Comparison of ENCODE assay signal across 17 mouse cellular contexts in genomic region chr5:106705162-106705561, GRCm38 (mm10). TPM values are rescaled to one million over a fixed set of nuclear protein-coding genes. Genes with fewer than 3 reads are reported as not detected.
DNase-seq lines count a peak whose midpoint lies in the region; ATAC-seq lines count a peak whose summit lies in the region.
"Had no signal": no experiment of that assay in that cellular context is flagged by ENCODE, and none has a peak within 500 bp of the region (broad histone marks: within the 10 kb centered on the region; RNA-seq: fewer than 3 reads in every experiment).

No protein-coding gene starts in this region.

- DNase-seq in heart, postnatal 36 days, result no peak
- peak; percentile 80 for DNase-seq in c-Kit-positive CD71-positive TER-119-negative erythroid progenitor cells, embryonic 14.5 days (ENCODE audit: low read depth)
- DNase-seq in liver, embryonic 11.5 days (ENCODE audit: low spot score), result no peak
- peak; percentile 22 to 23 for DNase-seq in spleen, postnatal 14 days (ENCODE audit: low spot score in 2 of 2)
- DNase-seq in urinary bladder, adult 2 months (ENCODE audit: low spot score), result no peak
- no peak for DNase-seq in cerebellum, adult 11 months
- no peak for DNase-seq in kidney, adult 9 months
- DNase-seq: cerebellum, adult 2 months; gastrocnemius, postnatal 36 days; kidney, adult 8-10 months; thymus, postnatal 25 days had no signal

- intact Hi-C loops in heart, postnatal 36 days (cut with DNase I), result no loop called here

- no peak overlapping the region for H3K9ac ChIP-seq in heart, embryonic 15.5 days
- H3K9ac ChIP-seq in liver, embryonic 11.5 days (ENCODE audit: low read depth, low read length), result no peak overlapping the region
- H3K9ac ChIP-seq: embryonic facial prominence, embryonic 12.5 days; hindbrain, embryonic 14.5 days; lung, embryonic 15.5 days had no signal

- peaks cover 15% of the 10 kb centered on the region for H3K4me1 ChIP-seq in heart, embryonic 15.5 days (replicated peaks)
- peaks cover 25% of the 10 kb centered on the region for H3K4me1 ChIP-seq in liver, embryonic 11.5 days (replicated peaks; ENCODE audit: control insufficient read depth, insufficient read depth, low read length)

- H3K27ac ChIP-seq in heart, embryonic 15.5 days, result peak overlapping the region; percentile 12; the same call in 1 of the 2 replicates
- H3K27ac ChIP-seq in liver, embryonic 11.5 days (ENCODE audit: low read depth, low read length), result peak overlapping the region; percentile 66
- H3K27ac ChIP-seq: embryonic facial prominence, embryonic 12.5 days; hindbrain, embryonic 14.5 days; lung, embryonic 15.5 days had no signal

- 23% methylated on average over 5 of the region's 5 CpGs for WGBS in heart, embryonic 15.5 days
- 38% methylated on average over 5 of the region's 5 CpGs for WGBS in liver, embryonic 11.5 days

- H3K27me3 ChIP-seq in heart, embryonic 15.5 days, result no peaks in the 10 kb centered on the region
- no peaks in the 10 kb centered on the region for H3K27me3 ChIP-seq in liver, embryonic 11.5 days (replicated peaks; ENCODE audit: control insufficient read depth, insufficient read depth, low read length)
- H3K27me3 ChIP-seq: embryonic facial prominence, embryonic 12.5 days; lung, embryonic 15.5 days had no signal

- no peak overlapping the region for H3K4me2 ChIP-seq in heart, embryonic 15.5 days
- peak overlapping the region; percentile 48 for H3K4me2 ChIP-seq in liver, embryonic 11.5 days
- H3K4me2 ChIP-seq: embryonic facial prominence, embryonic 12.5 days; hindbrain, embryonic 14.5 days; lung, embryonic 15.5 days; midbrain, embryonic 11.5 days had no signal

- peak; percentile 27; the same call in 1 of the 2 replicates for ATAC-seq in heart, embryonic 15.5 days (replicated peaks; ENCODE audit: insufficient number of reproducible peaks, insufficient read depth, low FRiP score, low read depth)
- peak; percentile 79 for ATAC-seq in liver, embryonic 11.5 days (replicated peaks; ENCODE audit: low FRiP score)
- ATAC-seq: forebrain, embryonic 16.5 days had no signal

- no peak overlapping the region for H3K4me3 ChIP-seq in heart, embryonic 15.5 days
- no peak overlapping the region for H3K4me3 ChIP-seq in liver, embryonic 11.5 days (ENCODE audit: low read depth, low read length)
- H3K4me3 ChIP-seq: embryonic facial prominence, embryonic 12.5 days; lung, embryonic 15.5 days had no signal

- no peaks in the 10 kb centered on the region for H3K9me3 ChIP-seq in heart, embryonic 15.5 days (replicated peaks)
- H3K9me3 ChIP-seq in liver, embryonic 11.5 days (ENCODE audit: control insufficient read depth, low read length), result no peaks in the 10 kb centered on the region
- H3K9me3 ChIP-seq: embryonic facial prominence, embryonic 12.5 days; lung, embryonic 15.5 days had no signal

- H3K36me3 ChIP-seq in heart, embryonic 15.5 days, result no peaks in the 10 kb centered on the region
- H3K36me3 ChIP-seq in liver, embryonic 11.5 days (ENCODE audit: control insufficient read depth, insufficient read depth, low read length), result no peaks in the 10 kb centered on the region
- H3K36me3 ChIP-seq: embryonic facial prominence, embryonic 12.5 days; lung, embryonic 15.5 days had no signal

RNA-seq across cellular contexts. Expression of gene Zfp644, which starts 8.1 kb away (rescaled TPM):
- 40.1 and 46.4 TPM in 2 replicates for polyA plus RNA-seq in heart, embryonic 15.5 days (2015; fragmentation: Nextera tagmentation; extraction: Ambion mirVana)
- 10 to 100 TPM; 53.8 to 59.8 TPM for total RNA-seq in heart, postnatal 36 days (2021)
- 36.6 and 44.4 TPM in 2 replicates for polyA plus RNA-seq in liver, embryonic 11.5 days (2014; fragmentation: Nextera tagmentation; extraction: Ambion mirVana)
- 31.7 and 32.3 TPM in 2 replicates for polyA plus RNA-seq in urinary bladder, adult 2 months (2012; rRNA removed)

Comparison
In these comparisons a context has a peak if more than half of its experiments do, and no peak if none do; other contexts are left out.
1. DNase-seq: peak in c-Kit-positive CD71-positive TER-119-negative erythroid progenitor cells, embryonic 14.5 days (single experiment) and spleen, postnatal 14 days (2 of 2); none in heart, postnatal 36 days (0 of 2), liver, embryonic 11.5 days (single experiment), urinary bladder, adult 2 months (single experiment), cerebellum, adult 11 months (single experiment) and kidney, adult 9 months (single experiment).